Mouse (Mus musculus): Measurements from ENCODE around the gene Sec16b.

The Sec16b gene

DNA sequence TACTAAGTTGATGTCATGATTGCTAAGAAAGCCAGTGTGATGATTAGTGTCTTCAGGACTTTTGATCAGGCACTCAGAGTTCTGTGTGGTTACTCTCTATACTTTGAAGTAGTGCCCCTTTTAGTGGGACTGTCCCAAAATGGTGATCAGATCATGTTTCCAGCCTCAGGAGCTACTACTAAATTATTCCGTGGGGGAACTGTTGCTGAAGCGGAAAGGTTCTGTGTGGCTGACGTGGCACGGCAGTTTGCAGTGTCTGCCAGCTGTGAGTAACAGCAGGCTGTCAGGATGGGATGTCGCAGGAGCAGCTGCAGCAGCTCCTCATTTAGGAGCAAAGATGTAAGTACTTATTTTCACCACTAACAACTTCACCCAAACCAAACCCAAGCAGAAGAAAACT is at the start of gene Sec16b:
Gene Sec16b (plus strand): TSS at position 207 of the 400 bp plus-strand sequence.
- DNase-seq (ENCODE audit: low spot score), result no peak

DNA sequence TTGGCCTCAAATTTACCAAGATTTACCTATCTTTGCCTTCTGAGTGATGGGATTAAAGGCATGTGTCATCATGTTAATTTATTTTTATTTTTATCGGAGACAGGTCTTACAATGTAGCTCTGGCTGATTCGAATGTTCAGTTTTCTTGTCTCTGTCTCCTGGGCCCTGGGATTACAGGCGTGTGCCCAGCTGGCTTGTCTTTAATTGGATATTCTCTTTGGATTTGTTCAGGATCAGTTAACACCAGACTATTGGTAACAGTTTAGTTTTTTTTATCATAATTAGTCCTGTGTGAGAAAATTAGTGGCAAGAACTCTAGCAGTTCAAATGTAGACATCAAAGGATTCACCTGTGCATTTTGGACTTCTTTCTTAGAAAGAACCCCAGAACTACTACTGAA is 48.7 kb upstream of the Sec16b start:
- no peak for DNase-seq (ENCODE audit: low spot score)

- peak; percentile 86 for DNase-seq (ENCODE audit: low spot score)
Observed at GRCm38 (mm10) chr1:157458421-157459208, 47.9 kb upstream of the Sec16b start, which contains the start of gene Cryzl2. Gene Cryzl2 (plus strand): TSS chr1:157458577.

DNA sequence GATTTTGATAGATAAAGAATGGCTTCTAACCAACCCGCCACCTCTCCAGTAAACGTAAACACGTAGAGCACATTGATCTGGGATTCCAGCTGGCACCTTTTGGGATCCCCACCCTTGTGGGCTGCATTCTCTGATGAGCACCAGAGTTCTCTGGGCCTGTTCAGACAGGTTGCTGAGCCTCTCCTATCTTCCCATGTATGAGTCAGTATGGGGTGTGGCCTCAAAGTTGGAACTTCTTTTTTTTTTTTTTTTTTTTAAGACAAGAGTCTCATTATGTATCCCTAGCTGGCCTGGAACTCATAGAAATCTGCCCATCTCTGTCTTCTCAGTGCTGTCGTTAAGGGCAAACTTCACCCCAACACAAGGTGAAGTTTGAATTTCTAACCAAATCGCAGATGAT is 46.6 kb upstream of the Sec16b start:
- no peak for DNase-seq (ENCODE audit: low spot score)

DNA sequence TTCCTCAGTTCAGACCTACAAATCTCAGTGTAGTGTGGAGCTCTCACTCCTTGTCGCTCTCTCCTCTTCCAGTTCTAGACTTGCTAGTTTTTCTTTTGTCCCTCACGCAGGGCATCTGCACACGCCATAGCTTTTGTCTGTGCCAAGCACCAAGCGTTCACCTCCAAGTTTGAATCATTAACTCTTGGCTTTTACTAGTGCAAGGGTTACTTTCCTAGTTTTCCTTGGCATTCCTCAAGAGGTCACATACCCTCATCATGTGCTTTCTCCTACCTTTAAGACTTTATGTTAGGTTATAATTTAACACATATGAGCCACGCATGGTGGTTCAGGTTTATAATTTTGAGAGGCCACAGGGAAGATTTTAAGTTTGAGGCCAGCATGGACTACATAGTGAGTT is 45.3 kb upstream of the Sec16b start:
- no peak for DNase-seq (ENCODE audit: low spot score)

- no peak for DNase-seq (ENCODE audit: low spot score)
Observed at GRCm38 (mm10) chr1:157462336-157462735, 44.2 kb upstream of the Sec16b start.

DNA sequence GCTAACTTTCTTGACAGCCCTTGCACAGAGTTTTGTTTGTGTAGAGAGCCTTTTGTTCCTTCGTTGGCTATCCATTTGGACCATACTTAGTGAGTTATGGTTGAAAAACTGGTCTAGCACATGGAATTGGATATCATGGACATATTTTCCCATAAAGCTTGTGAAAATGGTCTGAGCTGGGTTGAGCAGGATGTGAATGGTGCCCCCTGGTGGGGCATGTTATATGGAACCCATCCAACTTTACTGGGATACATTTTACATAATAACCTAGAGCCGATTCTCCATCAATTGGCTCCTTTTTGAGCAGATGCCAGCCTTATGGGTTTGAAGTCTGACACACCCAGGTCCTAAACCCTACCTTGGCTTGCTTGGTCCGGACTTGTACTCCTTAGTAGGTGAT is 41.3 kb upstream of the Sec16b start:
- peak; percentile 20 for DNase-seq (ENCODE audit: low spot score)

GRCm38 (mm10) chr1:157467866-157468265 is 38.7 kb upstream of the Sec16b start:
- no peak for DNase-seq (ENCODE audit: low spot score)

GRCm38 (mm10) chr1:157470761-157471386 is 35.7 kb upstream of the Sec16b start:
- DNase-seq (ENCODE audit: low spot score), result no peak

- DNase-seq (ENCODE audit: low spot score), result no peak
Observed at GRCm38 (mm10) chr1:157472716-157473115, 33.8 kb upstream of the Sec16b start.

DNA sequence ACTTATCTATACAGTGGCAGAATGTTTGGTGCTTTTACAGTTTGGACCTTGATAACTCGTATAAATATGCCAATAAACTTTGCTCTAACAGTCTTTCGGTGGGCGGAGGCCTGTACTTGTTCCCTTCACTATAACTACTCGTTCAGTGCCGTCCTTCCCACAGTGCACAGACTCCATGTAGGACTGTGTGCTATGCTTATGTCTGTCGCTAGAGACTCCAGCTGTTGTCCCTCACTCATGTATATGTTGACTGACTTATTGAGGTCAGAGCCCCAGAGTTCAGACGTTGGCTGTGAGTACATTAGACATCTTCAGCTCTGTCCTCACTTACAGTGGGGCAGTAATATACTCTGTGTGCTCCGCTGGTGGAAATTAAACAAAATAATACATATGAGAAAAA is 31.7 kb upstream of the Sec16b start:
- no peak for DNase-seq (ENCODE audit: low spot score)

DNA sequence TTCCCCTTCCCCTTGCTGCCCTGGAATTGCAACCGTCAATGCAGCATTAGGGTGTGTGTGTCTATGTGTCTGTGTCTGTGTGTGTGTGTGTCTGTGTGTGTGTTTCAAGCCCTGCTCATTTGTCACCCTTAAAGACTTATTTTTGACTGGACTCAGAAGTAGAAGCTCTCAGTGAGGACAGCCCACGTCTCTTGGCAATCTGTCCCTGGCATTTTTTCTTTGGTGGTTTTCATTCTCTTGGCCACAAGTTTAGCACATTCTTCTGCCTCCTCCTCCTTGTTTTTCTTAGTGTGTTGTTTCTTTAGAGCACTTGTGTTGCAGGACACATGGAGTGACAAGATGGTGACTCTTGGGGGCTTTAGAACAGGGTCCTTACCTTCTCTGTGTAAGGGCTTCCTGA is 30.3 kb upstream of the Sec16b start:
- no peak for DNase-seq (ENCODE audit: low spot score)

DNA sequence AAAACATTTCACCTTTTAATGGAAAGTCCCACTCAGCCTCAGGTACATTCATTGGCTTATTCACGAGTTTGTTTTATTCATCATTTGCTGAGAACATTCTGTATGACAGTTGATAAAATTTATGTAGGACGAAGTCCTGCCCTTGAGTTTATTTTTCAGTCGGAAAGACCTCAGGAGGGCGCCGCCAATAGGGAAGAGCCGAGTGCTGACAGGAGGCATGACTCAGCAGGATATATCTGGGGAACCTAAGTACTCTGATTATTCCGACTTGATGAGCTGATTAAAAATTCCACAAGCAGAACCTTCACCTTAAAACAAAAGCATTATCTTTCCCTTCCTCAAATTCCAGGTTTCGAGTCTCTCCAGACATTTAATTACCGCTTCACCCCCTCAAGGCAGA is 26.4 kb upstream of the Sec16b start:
- DNase-seq (ENCODE audit: low spot score), result no peak

GRCm38 (mm10) chr1:157480901-157481300 is 25.6 kb upstream of the Sec16b start:
- DNase-seq (ENCODE audit: low spot score), result no peak

DNA sequence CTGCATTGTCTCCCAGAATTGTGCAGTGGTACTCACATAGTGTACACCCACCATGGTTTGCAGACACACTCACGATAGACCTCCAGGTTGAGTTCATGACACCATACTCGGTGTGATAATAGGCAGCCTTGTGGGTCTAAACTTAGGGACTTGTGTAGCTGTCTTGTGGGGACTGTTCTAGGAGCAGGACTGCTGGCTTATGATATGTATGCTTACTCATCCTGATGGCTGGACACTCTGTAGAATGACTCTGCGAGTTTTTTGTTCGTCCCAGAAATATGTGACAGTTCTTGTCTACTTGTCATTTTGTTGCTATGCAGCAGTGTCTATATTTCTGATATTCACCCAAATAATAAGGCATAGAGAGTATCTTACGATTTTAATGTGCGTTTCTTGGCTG is 24.9 kb upstream of the Sec16b start:
- no peak for DNase-seq (ENCODE audit: low spot score)

DNA sequence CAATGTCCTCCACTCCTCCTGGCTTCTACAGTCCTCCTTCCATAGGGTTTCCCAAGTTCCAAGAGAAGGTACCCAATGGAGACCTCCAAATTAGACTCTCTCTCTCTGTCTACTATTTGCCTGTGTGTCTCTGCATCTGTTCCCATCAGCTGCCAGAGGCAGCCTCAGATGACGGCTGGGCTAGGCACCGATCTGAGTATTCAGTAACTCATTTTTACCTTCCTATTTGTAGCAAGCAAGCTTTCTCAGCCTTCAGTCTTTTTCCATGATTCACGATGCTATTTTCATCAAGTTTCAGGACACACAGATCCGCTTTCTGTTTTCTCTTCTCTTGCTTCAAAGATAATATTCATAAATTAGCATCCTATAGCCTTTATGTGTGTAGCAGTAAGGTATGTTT is 22.4 kb upstream of the Sec16b start:
- no peak for DNase-seq (ENCODE audit: low spot score)

GRCm38 (mm10) chr1:157500657-157501056 is 5.9 kb upstream of the Sec16b start:
- DNase-seq (ENCODE audit: low spot score), result no peak

DNA sequence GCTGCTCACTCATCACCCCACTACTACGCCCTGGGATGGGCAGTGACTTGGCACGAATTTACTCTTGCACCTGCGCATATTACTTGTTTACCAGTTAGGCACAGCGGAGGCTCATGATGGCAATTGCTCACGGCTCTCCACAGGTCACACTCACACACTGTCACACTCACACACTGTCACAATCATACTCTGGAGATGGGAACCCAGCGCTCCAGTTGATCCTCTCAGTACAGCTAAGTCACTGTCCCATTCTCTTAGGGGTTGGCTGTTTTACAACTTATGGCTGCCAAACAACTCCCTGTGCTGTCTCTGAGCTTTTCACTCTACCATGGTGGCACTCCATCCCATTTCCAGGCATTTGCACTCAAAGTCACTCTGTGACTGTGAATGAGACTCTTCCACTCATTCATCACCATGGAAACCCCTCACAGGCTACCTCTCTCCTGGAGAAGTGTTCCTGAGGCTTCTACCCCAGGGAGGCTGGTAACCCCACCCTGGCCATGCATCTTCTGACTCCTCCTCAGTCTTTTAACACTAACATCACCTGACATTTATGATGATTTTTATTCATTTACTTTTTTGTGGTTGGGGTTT is 5.1 kb upstream of the Sec16b start:
- DNase-seq (ENCODE audit: low spot score), result no peak

DNA sequence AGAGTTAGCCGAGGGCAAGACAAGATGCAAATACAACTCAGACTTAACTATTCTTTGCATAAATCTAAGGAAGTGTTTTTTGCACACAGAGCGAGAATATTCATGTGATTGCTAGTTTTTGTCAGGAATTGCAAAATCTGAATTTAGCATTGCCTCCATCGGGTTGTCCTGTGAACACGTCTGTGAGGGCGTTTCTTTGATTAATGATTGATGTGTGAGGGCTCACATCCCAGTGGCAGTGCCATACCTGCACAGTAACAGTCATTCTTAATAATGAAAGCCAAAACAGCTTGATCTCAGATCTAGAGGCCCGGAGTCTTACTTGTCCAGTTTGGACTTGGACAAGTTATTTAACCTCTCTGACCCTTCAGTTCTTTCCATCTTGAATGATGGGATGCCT is 3.5 kb upstream of the Sec16b start:
- DNase-seq (ENCODE audit: low spot score), result no peak

GRCm38 (mm10) chr1:157506995-157507595 is 567 bp downstream of the Sec16b start:
- DNase-seq (ENCODE audit: low spot score), result no peak

- peak; percentile 23 for DNase-seq (ENCODE audit: low spot score)
Observed at GRCm38 (mm10) chr1:157507814-157508213, 1.3 kb downstream of the Sec16b start.

DNA sequence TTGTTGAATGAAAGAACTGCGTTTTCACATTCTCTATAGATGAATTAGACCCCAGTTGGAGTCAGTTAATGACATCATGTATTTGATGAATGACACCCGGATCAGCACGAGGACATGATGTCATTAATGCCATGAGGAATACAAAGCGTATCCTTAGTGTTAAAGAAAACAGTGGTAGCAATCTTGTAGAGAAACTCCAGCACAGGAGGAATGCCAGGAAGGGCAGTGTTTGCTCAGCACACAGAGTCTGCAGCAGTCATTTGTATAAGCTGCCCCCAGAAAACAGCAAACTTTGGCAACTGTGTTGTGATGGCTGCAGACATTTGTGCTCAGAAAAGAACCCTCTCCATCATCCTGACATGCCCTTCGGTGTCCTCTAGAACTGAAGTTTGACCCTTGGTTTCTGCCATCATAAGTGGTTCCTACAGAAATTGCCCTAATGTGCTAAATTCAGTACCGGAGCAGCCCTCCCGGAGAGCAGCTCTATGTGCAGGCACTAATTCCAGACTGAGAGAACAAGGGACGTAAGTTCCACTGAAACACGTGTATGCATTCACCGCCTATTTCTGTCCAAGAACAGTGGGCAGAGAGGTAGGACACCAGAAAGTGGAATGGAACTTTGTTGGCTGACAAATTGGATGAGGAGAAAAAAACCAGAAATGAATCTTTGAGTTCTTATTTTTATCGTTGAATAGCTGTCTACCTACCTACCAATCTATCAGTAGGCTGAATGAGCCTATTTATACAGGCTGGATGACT is 6.3 kb downstream of the Sec16b start:
- DNase-seq (ENCODE audit: low spot score), result no peak

Measured in ovary, postnatal 36 days (tissue).